Mouse (Mus musculus) neural tube, embryonic 11.5 days (tissue): ENCODE results near the gene Arhgap20. TPM values are rescaled to one million over a fixed set of nuclear protein-coding genes. Genes with fewer than 3 reads are reported as not detected.

Source experiments
- ATAC-seq: fragments of 200-750 bp; cut with Nextera tagmentation; 2 replicates; pipeline ENCODE4 v1.8.0; 2017; ENCODE audit warnings: moderate number of reproducible peaks, mild to moderate bottlenecking, moderate TSS enrichment, moderate library complexity; ENCODE audit not compliant: insufficient read depth, low FRiP score, low TSS enrichment
- DNase-seq: peaks from one replicate; pipeline ENCODE4 v3.0.0-alpha.2; 2015; ENCODE audit warnings: low spot score
- H3K27ac ChIP-seq: fragments of 300-500 bp; sonication (generic); 2 replicates; pipeline ENCODE4 v1.5.1; 2014; ENCODE audit warnings: low read depth, mild to moderate bottlenecking, low read length
- H3K27me3 ChIP-seq: fragments of 300-500 bp; sonication (generic); 2 replicates; pipeline ENCODE4 v1.6.1; 2014; ENCODE audit warnings: mild to moderate bottlenecking, low read length, mixed read lengths; ENCODE audit not compliant: control insufficient read depth, insufficient read depth
- H3K36me3 ChIP-seq: fragments of 300-500 bp; sonication (generic); 2 replicates; pipeline ENCODE4 v1.6.1; 2014; ENCODE audit warnings: mild to moderate bottlenecking, low read length, moderate library complexity, mixed read lengths; ENCODE audit not compliant: control insufficient read depth, insufficient read depth
- H3K4me1 ChIP-seq: fragments of 300-500 bp; sonication (generic); 2 replicates; pipeline ENCODE4 v1.6.1; 2014; ENCODE audit warnings: low read length, mixed read lengths; ENCODE audit not compliant: control insufficient read depth, insufficient read depth
- H3K4me2 ChIP-seq: fragments of 300-500 bp; sonication (generic); 2 replicates; pipeline ENCODE4 v1.6.1; 2014; ENCODE audit warnings: low read depth, mild to moderate bottlenecking, moderate library complexity
- H3K4me3 ChIP-seq: fragments of 300-500 bp; sonication (generic); 2 replicates; pipeline ENCODE4 v1.5.1; 2014; ENCODE audit warnings: low read depth, low read length
- H3K9ac ChIP-seq: fragments of 300-500 bp; sonication (generic); 2 replicates; pipeline ENCODE4 v1.6.1; 2014; ENCODE audit warnings: mild to moderate bottlenecking, low read length
- H3K9me3 ChIP-seq: fragments of 300-500 bp; sonication (generic); 2 replicates; pipeline ENCODE4 v1.6.1; 2016; ENCODE audit warnings: low read length; ENCODE audit not compliant: control insufficient read depth
- WGBS: fragments of 180-500 bp; shearing (Covaris S2); extraction: QIAGEN DNeasy Blood & Tissue Kit; methylation state at CpG from one replicate; pipeline ENCODE4 v1.1.7; 2014; 5-methylcytosine and 5-hydroxymethylcytosine counted together
- polyA plus RNA-seq: library from polyadenylated mRNA; unstranded; fragments of >200 nt; fragmentation: Nextera tagmentation; extraction: Ambion mirVana; gene quantifications from 2 replicates; pipeline ENCODE4 v1.2.1, GENCODE M21; 2014

Gene Arhgap20
- polyA plus RNA-seq, 1 experiment from 2014 or later, result 7.1 TPM

- Histone ChIP-seq H3K9ac (no peak overlapping the region), H3K4me1 (no peaks in the 10 kb centered on the region), H3K4me2 (no peak overlapping the region), H3K4me3 (no peak overlapping the region), H3K36me3 (no peaks in the 10 kb centered on the region), H3K27ac (no peak overlapping the region), H3K27me3 (no peaks in the 10 kb centered on the region), H3K9me3 (no peaks in the 10 kb centered on the region)
- 90% methylated on average over 7 of the region's 7 CpGs for WGBS
- DNase-seq (no peak), ATAC-seq (no peak)
Measured at GRCm38 (mm10) chr9:51781092-51781491, 16.0 kb downstream of the Arhgap20 start.

DNA sequence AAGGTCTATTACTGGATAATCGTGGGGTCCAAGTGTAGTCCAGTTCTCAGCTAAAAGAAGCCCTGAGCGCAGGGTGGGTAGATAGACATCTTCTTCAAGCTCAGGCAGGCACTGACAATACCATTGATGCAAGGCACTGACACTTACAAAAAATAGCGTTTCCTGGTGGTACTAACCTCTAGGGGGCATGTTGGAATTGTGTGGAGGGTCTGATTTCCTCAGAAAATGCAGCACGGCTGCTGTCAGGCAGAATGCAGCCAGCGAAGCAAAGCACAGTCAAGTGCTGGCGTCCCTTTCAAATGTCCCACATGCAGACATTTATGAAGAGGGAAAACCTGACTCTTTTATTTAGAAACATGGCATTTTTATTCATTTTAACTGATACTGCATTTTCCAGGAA, 22.2 kb downstream of the Arhgap20 start:
- Histone ChIP-seq H3K9me3 (no peaks in the 10 kb centered on the region), H3K4me1 (no peaks in the 10 kb centered on the region), H3K27me3 (no peaks in the 10 kb centered on the region), H3K4me2 (no peak overlapping the region), H3K4me3 (no peak overlapping the region), H3K27ac (no peak overlapping the region), H3K9ac (no peak overlapping the region), H3K36me3 (no peaks in the 10 kb centered on the region)
- WGBS, result 49% methylated on average over 6 of the region's 6 CpGs
- no peak for DNase-seq
- ATAC-seq, result no peak

- no peaks in the 10 kb centered on the region for H3K4me1 ChIP-seq
- H3K27ac ChIP-seq, result no peak overlapping the region
- H3K4me3 ChIP-seq, result no peak overlapping the region
- H3K4me2 ChIP-seq, result no peak overlapping the region
- no peaks in the 10 kb centered on the region for H3K9me3 ChIP-seq
- ATAC-seq (no peak), DNase-seq (no peak)
- no peak overlapping the region for H3K9ac ChIP-seq
- no peaks in the 10 kb centered on the region for H3K27me3 ChIP-seq
- WGBS, result 73% methylated on average over 1 of the region's 1 CpGs
- H3K36me3 ChIP-seq, result no peaks in the 10 kb centered on the region
Measured at GRCm38 (mm10) chr9:51788466-51788865, 23.3 kb downstream of the Arhgap20 start.

- Histone ChIP-seq H3K4me1 (no peaks in the 10 kb centered on the region), H3K36me3 (no peaks in the 10 kb centered on the region), H3K9me3 (no peaks in the 10 kb centered on the region), H3K9ac (no peak overlapping the region), H3K4me3 (no peak overlapping the region), H3K27me3 (no peaks in the 10 kb centered on the region), H3K27ac (no peak overlapping the region), H3K4me2 (no peak overlapping the region)
- ATAC-seq (no peak), DNase-seq (no peak)
- WGBS, result 70% methylated on average over 6 of the region's 6 CpGs
Measured at GRCm38 (mm10) chr9:51795206-51795605, 30.1 kb downstream of the Arhgap20 start.

DNA sequence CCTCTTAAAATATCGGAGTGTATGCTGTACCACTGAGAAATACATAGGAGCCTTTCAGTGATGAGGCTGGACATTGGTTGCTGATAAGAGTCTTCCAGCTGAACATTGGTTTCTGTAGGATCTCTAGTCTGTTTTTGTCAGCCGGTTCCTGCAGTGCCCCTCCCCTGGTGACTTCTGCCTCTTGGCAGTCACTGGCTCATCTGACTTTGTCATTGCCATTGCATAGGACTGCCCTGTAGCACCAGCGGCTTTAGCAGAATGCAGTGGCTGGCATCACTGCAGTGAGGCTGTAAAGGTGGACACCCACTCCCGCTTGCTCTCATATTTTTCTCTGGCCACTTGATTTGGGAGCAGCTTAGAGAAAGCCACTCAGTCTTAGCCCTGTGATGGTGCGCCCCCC, 33.1 kb downstream of the Arhgap20 start:
- H3K4me3 ChIP-seq, result no peak overlapping the region

DNA sequence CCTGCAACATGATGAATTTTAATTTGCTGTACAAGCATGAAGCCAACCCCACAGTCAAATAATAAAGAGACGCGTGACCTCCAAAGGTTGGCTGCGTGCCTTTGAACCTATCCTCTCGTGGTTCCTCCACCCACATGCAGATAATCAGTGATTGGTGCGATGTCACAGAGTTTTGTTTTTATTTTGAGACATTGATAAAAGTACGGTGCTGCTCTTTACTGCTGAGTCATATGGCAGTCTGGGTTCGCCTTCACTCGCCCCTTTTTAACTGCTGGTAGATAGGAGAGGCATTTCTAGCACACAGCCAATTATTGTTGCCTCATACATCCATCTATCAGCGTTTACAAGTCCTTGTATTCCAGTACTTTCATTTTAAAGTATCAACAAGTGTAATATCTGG, 34.0 kb downstream of the Arhgap20 start:
- no peak overlapping the region for H3K4me3 ChIP-seq
- WGBS, result 94% methylated on average over 9 of the region's 9 CpGs
- ATAC-seq (no peak), DNase-seq (no peak)
- no peaks in the 10 kb centered on the region for H3K27me3 ChIP-seq
- H3K36me3 ChIP-seq, result no peaks in the 10 kb centered on the region
- H3K9me3 ChIP-seq, result no peaks in the 10 kb centered on the region
- H3K9ac ChIP-seq, result no peak overlapping the region
- no peaks in the 10 kb centered on the region for H3K4me1 ChIP-seq
- no peak overlapping the region for H3K4me2 ChIP-seq
- no peak overlapping the region for H3K27ac ChIP-seq

More for the DNA sequence above, 33.1 kb downstream of the Arhgap20 start:
- WGBS, result 87% methylated on average over 5 of the region's 5 CpGs
- Histone ChIP-seq H3K4me1 (no peaks in the 10 kb centered on the region), H3K27me3 (no peaks in the 10 kb centered on the region), H3K4me2 (no peak overlapping the region), H3K9ac (no peak overlapping the region), H3K9me3 (no peaks in the 10 kb centered on the region), H3K36me3 (no peaks in the 10 kb centered on the region), H3K27ac (no peak overlapping the region)
- ATAC-seq, result no peak
- no peak for DNase-seq

DNA sequence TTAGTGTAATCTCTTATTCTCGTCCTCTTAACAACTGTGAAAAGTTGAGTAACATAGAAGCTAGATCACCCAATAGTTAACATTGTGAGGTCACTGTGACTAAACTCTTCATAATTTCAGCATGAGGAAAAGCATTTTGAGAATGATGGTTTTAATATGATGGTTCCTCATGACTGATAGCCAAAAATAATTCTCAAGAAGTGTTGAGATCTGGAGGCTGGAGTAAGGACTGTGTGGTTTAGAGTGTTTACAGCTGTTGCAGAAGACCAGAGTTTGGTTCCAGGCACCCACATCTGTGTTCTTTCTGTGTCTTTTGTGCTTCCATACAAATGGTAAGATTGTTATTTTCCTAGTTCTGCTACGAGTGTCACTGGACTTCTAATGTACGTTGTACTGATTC, 42.1 kb downstream of the Arhgap20 start:
- DNase-seq (no peak), ATAC-seq (no peak)
- Histone ChIP-seq H3K4me1 (no peaks in the 10 kb centered on the region), H3K36me3 (no peaks in the 10 kb centered on the region), H3K9ac (no peak overlapping the region), H3K4me2 (no peak overlapping the region), H3K9me3 (no peaks in the 10 kb centered on the region), H3K27ac (no peak overlapping the region), H3K27me3 (no peaks in the 10 kb centered on the region), H3K4me3 (no peak overlapping the region)
- 87% methylated on average over 3 of the region's 3 CpGs for WGBS

GRCm38 (mm10) chr9:51812931-51813330, 47.8 kb downstream of the Arhgap20 start:
- Histone ChIP-seq H3K27ac (no peak overlapping the region), H3K36me3 (no peaks in the 10 kb centered on the region), H3K4me1 (no peaks in the 10 kb centered on the region), H3K4me2 (no peak overlapping the region), H3K9me3 (no peaks in the 10 kb centered on the region), H3K4me3 (no peak overlapping the region), H3K9ac (no peak overlapping the region), H3K27me3 (no peaks in the 10 kb centered on the region)
- WGBS, result 96% methylated on average over 1 of the region's 1 CpGs
- DNase-seq (no peak), ATAC-seq (no peak)

DNA sequence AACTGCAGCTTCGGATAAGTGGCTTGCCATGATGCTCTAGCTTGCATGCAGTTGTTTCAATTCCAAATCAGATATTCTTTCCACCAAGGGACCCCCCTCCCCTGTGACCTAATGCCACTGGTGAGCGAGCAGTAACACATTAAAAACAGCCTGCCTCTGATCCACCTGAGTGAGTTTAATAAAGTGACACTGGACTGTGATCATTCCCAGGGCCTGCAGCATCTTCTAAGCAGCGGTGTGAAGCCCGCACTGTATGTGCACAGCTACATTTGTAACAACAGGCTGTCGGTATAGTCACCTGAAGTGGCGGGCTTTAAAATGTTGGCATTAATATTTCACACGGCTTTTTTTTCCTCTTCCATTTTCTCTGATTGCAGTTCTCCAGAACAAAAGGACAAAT, 59.4 kb downstream of the Arhgap20 start:
- ATAC-seq (no peak), DNase-seq (no peak)
- H3K9me3 ChIP-seq, result no peaks in the 10 kb centered on the region
- H3K4me3 ChIP-seq, result no peak overlapping the region
- H3K4me2 ChIP-seq, result no peak overlapping the region
- no peaks in the 10 kb centered on the region for H3K36me3 ChIP-seq
- 92% methylated on average over 7 of the region's 7 CpGs for WGBS
- H3K4me1 ChIP-seq, result no peaks in the 10 kb centered on the region
- H3K27ac ChIP-seq, result no peak overlapping the region
- H3K9ac ChIP-seq, result no peak overlapping the region
- H3K27me3 ChIP-seq, result no peaks in the 10 kb centered on the region
